Comparison of ENCODE assay signal across 26 mouse cellular contexts in the genomic region with DNA sequence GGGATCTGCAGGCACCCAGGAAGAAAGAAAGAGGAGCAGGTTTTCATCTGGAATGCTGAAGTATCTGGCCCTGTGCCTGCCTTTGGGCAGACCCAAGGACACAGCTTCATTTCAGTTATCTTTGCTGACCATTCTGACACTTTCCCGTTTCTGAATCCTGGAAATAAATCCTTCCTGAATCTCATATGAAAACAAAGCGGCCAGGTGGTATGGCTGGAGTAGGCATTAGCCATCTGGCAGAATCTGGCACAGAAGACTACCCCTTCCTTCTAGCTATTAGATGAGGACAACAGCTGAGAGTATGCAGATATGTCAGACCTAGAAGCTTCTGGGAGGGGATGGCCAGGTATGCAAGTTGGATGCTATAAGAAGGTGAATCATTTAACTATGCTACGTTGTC. TPM values are rescaled to one million over a fixed set of nuclear protein-coding genes. Genes with fewer than 3 reads are reported as not detected.
DNase-seq lines count a peak whose midpoint lies in the region; ATAC-seq and TF ChIP-seq lines count a peak whose summit lies in the region.
"Had no signal": no experiment of that assay in that cellular context is flagged by ENCODE, and none has a peak within 500 bp of the region (broad histone marks: within the 10 kb centered on the region; RNA-seq: fewer than 3 reads in every experiment).

No protein-coding gene starts in this region.

- H3K36me3 ChIP-seq in hindbrain, postnatal 0 days (ENCODE audit: insufficient read depth, low read length): no peaks in the 10 kb centered on the region
- H3K36me3 ChIP-seq in hindbrain, embryonic 12.5 days: no peaks in the 10 kb centered on the region
- H3K36me3 ChIP-seq in intestine, embryonic 15.5 days: no peaks in the 10 kb centered on the region
- H3K36me3 ChIP-seq: heart, embryonic 13.5 days; hindbrain, embryonic 15.5 days; limb, embryonic 15.5 days; midbrain, embryonic 12.5 days; neural tube, embryonic 15.5 days; stomach, embryonic 15.5 days had no signal

- H3K27ac ChIP-seq in hindbrain, postnatal 0 days: peak overlapping the region; percentile 36
- no peak overlapping the region for H3K27ac ChIP-seq in hindbrain, embryonic 12.5 days
- H3K27ac ChIP-seq in intestine, embryonic 15.5 days: no peak overlapping the region
- H3K27ac ChIP-seq: heart, embryonic 13.5 days; hindbrain, embryonic 15.5 days; limb, embryonic 15.5 days; liver, embryonic 14.5 days; midbrain, embryonic 12.5 days; neural tube, embryonic 15.5 days; stomach, embryonic 15.5 days had no signal

- H3K4me2 ChIP-seq in hindbrain, postnatal 0 days (ENCODE audit: low read depth, low read length): no peak overlapping the region
- no peak overlapping the region for H3K4me2 ChIP-seq in hindbrain, embryonic 12.5 days (replicated peaks)
- H3K4me2 ChIP-seq in intestine, embryonic 15.5 days (replicated peaks): no peak overlapping the region
- H3K4me2 ChIP-seq: heart, embryonic 13.5 days; hindbrain, embryonic 15.5 days; limb, embryonic 15.5 days; lung, embryonic 14.5 days; midbrain, embryonic 12.5 days; neural tube, embryonic 15.5 days; stomach, embryonic 15.5 days had no signal

- H3K4me1 ChIP-seq in hindbrain, postnatal 0 days (ENCODE audit: insufficient read depth, low read length): no peaks in the 10 kb centered on the region
- no peaks in the 10 kb centered on the region for H3K4me1 ChIP-seq in hindbrain, embryonic 12.5 days
- no peaks in the 10 kb centered on the region for H3K4me1 ChIP-seq in intestine, embryonic 15.5 days (replicated peaks)
- H3K4me1 ChIP-seq: heart, embryonic 13.5 days; hindbrain, embryonic 15.5 days; limb, embryonic 15.5 days; midbrain, embryonic 12.5 days; stomach, embryonic 15.5 days had no signal

- H3K4me3 ChIP-seq in hindbrain, postnatal 0 days (ENCODE audit: low read length): no peak overlapping the region
- H3K4me3 ChIP-seq in hindbrain, embryonic 12.5 days: no peak overlapping the region
- no peak overlapping the region for H3K4me3 ChIP-seq in intestine, embryonic 15.5 days (replicated peaks)
- H3K4me3 ChIP-seq: heart, embryonic 13.5 days; hindbrain, embryonic 15.5 days; limb, embryonic 15.5 days; midbrain, embryonic 12.5 days; neural tube, embryonic 15.5 days; stomach, embryonic 15.5 days had no signal

- TF ChIP-seq CTCF in hindbrain, postnatal 0 days (IDR thresholded peaks at IDR 0.05; ENCODE audit: low read depth): no peak

- 0 out of 2 replicates have a peak, but pooled peaks have one; percentile 43 for ATAC-seq in hindbrain, postnatal 0 days
- no peak for ATAC-seq in hindbrain, embryonic 12.5 days (ENCODE audit: low FRiP score)
- no peak for ATAC-seq in intestine, embryonic 15.5 days
- ATAC-seq: forebrain, embryonic 14.5 days; intestine, postnatal 0 days had no signal

- no peak overlapping the region for H3K9ac ChIP-seq in hindbrain, postnatal 0 days (replicated peaks; ENCODE audit: low read length)
- no peak overlapping the region for H3K9ac ChIP-seq in hindbrain, embryonic 12.5 days
- H3K9ac ChIP-seq in intestine, embryonic 15.5 days: no peak overlapping the region
- H3K9ac ChIP-seq: heart, embryonic 13.5 days; hindbrain, embryonic 15.5 days; limb, embryonic 15.5 days; liver, embryonic 14.5 days; lung, embryonic 14.5 days; midbrain, embryonic 12.5 days; neural tube, embryonic 15.5 days; stomach, embryonic 15.5 days had no signal

- no peaks in the 10 kb centered on the region; the same call in 1 of the 2 replicates for H3K27me3 ChIP-seq in hindbrain, postnatal 0 days (ENCODE audit: insufficient read depth, low read length)
- peaks cover 40% of the 10 kb centered on the region for H3K27me3 ChIP-seq in hindbrain, embryonic 12.5 days
- no peaks in the 10 kb centered on the region for H3K27me3 ChIP-seq in intestine, embryonic 15.5 days (replicated peaks)
- H3K27me3 ChIP-seq: stomach, embryonic 15.5 days had no signal

- no peaks in the 10 kb centered on the region for H3K9me3 ChIP-seq in hindbrain, postnatal 0 days (ENCODE audit: low read length)
- H3K9me3 ChIP-seq in hindbrain, embryonic 12.5 days (replicated peaks): no peaks in the 10 kb centered on the region
- H3K9me3 ChIP-seq in intestine, embryonic 15.5 days: no peaks in the 10 kb centered on the region
- H3K9me3 ChIP-seq: heart, embryonic 13.5 days; hindbrain, embryonic 15.5 days; limb, embryonic 15.5 days; midbrain, embryonic 12.5 days; neural tube, embryonic 15.5 days; stomach, embryonic 15.5 days had no signal

- peak; percentile 12 for DNase-seq in adrenal gland, postnatal 10 days
- DNase-seq in adrenal gland, adult 18-20 months (ENCODE audit: low spot score in 2 of 2): no peak
- no peak for DNase-seq in hindbrain, postnatal 0 days (ENCODE audit: low spot score)
- DNase-seq in cerebellum, adult 8-10 months: peak; percentile 13
- DNase-seq in cerebellum, postnatal 36 days: peak; percentile 36 to 49
- DNase-seq in left cerebral cortex, adult 11 months (ENCODE audit: low spot score): no peak
- DNase-seq: gastrocnemius, postnatal 10 days; heart, adult 18-20 months; heart, postnatal 14 days; kidney, postnatal 36 days; left cerebral cortex, postnatal 4 days; lung, embryonic 14.5 days; thymus, postnatal 36 days had no signal

- WGBS in hindbrain, postnatal 0 days: 71% methylated on average over 3 of the region's 3 CpGs
- WGBS in hindbrain, embryonic 12.5 days: 73% methylated on average over 3 of the region's 3 CpGs
- WGBS in intestine, embryonic 15.5 days: 75% methylated on average over 3 of the region's 3 CpGs

RNA-seq across cellular contexts. Expression of gene Rai2, which starts 28.4 kb away (rescaled TPM):
- total RNA-seq in adrenal gland, postnatal 10 days (2021): 10 to 100 TPM; 12.5 to 19.1 TPM
- total RNA-seq in adrenal gland, adult 18-20 months (2021): 10 to 100 TPM; 12.6 to 17.3 TPM
- 11.5 and 12.3 TPM in 2 replicates for total RNA-seq in hindbrain, postnatal 0 days (2014; rRNA removed)
- 9.9 and 12.9 TPM in 2 replicates for polyA plus RNA-seq in hindbrain, postnatal 0 days (2015; fragmentation: Nextera tagmentation; extraction: Ambion mirVana)
- polyA plus RNA-seq in hindbrain, embryonic 12.5 days (2016; fragmentation: Nextera tagmentation; extraction: Ambion mirVana): 10.1 and 12.5 TPM in 2 replicates
- polyA plus RNA-seq in intestine, embryonic 15.5 days (2015; fragmentation: Nextera tagmentation; extraction: Ambion mirVana): 10.8 TPM in 2 replicates
- total RNA-seq: ES-E14; megakaryocyte, adult 5-6 weeks had no signal

Comparison
In these comparisons a context has a peak if more than half of its experiments do, and no peak if none do; other contexts are left out.
1. DNase-seq: peak in adrenal gland, postnatal 10 days (single experiment), cerebellum, adult 8-10 months (single experiment) and cerebellum, postnatal 36 days (2 of 2); none in adrenal gland, adult 18-20 months (0 of 2), hindbrain, postnatal 0 days (single experiment) and left cerebral cortex, adult 11 months (single experiment).